Mouse (Mus musculus) cortical plate, adult 2 months (tissue): ENCODE measurements at regions not wholly inside any gene's neighbourhood (a gene's known extent, or its start where the extent isn't known, plus 50 kb on each side); places are given as distances from the start of the nearest gene placed in this dataset.

ENCODE experiments used
- CTCF ChIP-seq: fragments of 200-500 bp; IDR thresholded peaks from 2 replicates; pipeline ENCODE4 v1.5.1; 2011; ENCODE audit warnings: mild to moderate bottlenecking, control low read depth, low read length; ENCODE audit not compliant: insufficient read depth; ENCODE audit errors: extremely low read depth
- POLR2A ChIP-seq: fragments of 200-500 bp; IDR thresholded peaks from 2 replicates; pipeline ENCODE4 v1.6.1; 2011; ENCODE audit warnings: mild to moderate bottlenecking, low read length, control low read depth; ENCODE audit not compliant: insufficient read depth; ENCODE audit errors: extremely low read depth

GRCm38 (mm10) chr4:53270433-53270832, 110.7 kb upstream of the Abca1 start:
- TF ChIP-seq POLR2A: no peak
- no peak for TF ChIP-seq CTCF
